Mouse (Mus musculus) cortical plate, adult 2 months (tissue): ENCODE data around the gene Antxr1.

Experiments
- CTCF ChIP-seq: fragments of 200-500 bp; IDR thresholded peaks from 2 replicates; pipeline ENCODE4 v1.5.1; 2011; ENCODE audit warnings: mild to moderate bottlenecking, control low read depth, low read length; ENCODE audit not compliant: insufficient read depth; ENCODE audit errors: extremely low read depth
- POLR2A ChIP-seq: fragments of 200-500 bp; IDR thresholded peaks from 2 replicates; pipeline ENCODE4 v1.6.1; 2011; ENCODE audit warnings: mild to moderate bottlenecking, low read length, control low read depth; ENCODE audit not compliant: insufficient read depth; ENCODE audit errors: extremely low read depth

- TF ChIP-seq POLR2A = no peak
- no peak for TF ChIP-seq CTCF
These were observed 204.5 kb downstream of the Antxr1 start for GRCm38 (mm10) chr6:87131078-87131477.
